Mouse (Mus musculus): ENCODE data around the gene Six3. TPM values are rescaled to one million over a fixed set of nuclear protein-coding genes. Genes with fewer than 3 reads are reported as not detected.

The Six3 gene
- polyA plus RNA-seq, 1 experiment from 2014 or later, result not detected

- Histone ChIP-seq H3K27ac (no peak overlapping the region), H3K4me3 (replicated peaks; ENCODE audit: low read depth, low read length) (no peak overlapping the region), H3K4me1 (replicated peaks; ENCODE audit: insufficient read depth, low read length) (no peaks in the 10 kb centered on the region), H3K36me3 (ENCODE audit: insufficient read depth, low read length) (no peaks in the 10 kb centered on the region), H3K4me2 (ENCODE audit: low read length) (no peak overlapping the region), H3K27me3 (ENCODE audit: insufficient read depth, low read length) (peaks cover 41% of the 10 kb centered on the region), H3K9me3 (replicated peaks; ENCODE audit: low read length) (no peaks in the 10 kb centered on the region), H3K9ac (ENCODE audit: low read depth, low read length) (no peak overlapping the region)
- no peak for ATAC-seq (replicated peaks; ENCODE audit: low FRiP score, low read depth)
- no peak for DNase-seq (ENCODE audit: low spot score)
- WGBS, result 56% methylated on average over 5 of the region's 5 CpGs
- TF ChIP-seq CTCF (IDR thresholded peaks at IDR 0.05; ENCODE audit: low read depth), result peak; percentile 37; the same call in 1 of the 2 replicates
Observed at GRCm38 (mm10) chr17:85631106-85631505, 17.7 kb downstream of the Six3 start.

GRCm38 (mm10) chr17:85633619-85634018 is 20.2 kb downstream of the Six3 start:
- H3K27me3 ChIP-seq (ENCODE audit: insufficient read depth, low read length), result peaks cover 16% of the 10 kb centered on the region
- no peaks in the 10 kb centered on the region for H3K4me1 ChIP-seq (replicated peaks; ENCODE audit: insufficient read depth, low read length)
- H3K4me2 ChIP-seq (ENCODE audit: low read length), result no peak overlapping the region
- no peak overlapping the region for H3K4me3 ChIP-seq (replicated peaks; ENCODE audit: low read depth, low read length)
- H3K9ac ChIP-seq (ENCODE audit: low read depth, low read length), result no peak overlapping the region
- H3K9me3 ChIP-seq (replicated peaks; ENCODE audit: low read length), result no peaks in the 10 kb centered on the region
- ATAC-seq (replicated peaks; ENCODE audit: low FRiP score, low read depth) (no peak), DNase-seq (ENCODE audit: low spot score) (peak; percentile 89)
- H3K36me3 ChIP-seq (ENCODE audit: insufficient read depth, low read length), result no peaks in the 10 kb centered on the region
- under 1% methylated on average over 13 of the region's 13 CpGs for WGBS
- peak; percentile 83 for TF ChIP-seq CTCF (IDR thresholded peaks at IDR 0.05; ENCODE audit: low read depth)
- H3K27ac ChIP-seq, result no peak overlapping the region

GRCm38 (mm10) chr17:85637876-85638275 is 24.5 kb downstream of the Six3 start:
- H3K36me3 ChIP-seq (ENCODE audit: insufficient read depth, low read length), result no peaks in the 10 kb centered on the region
- H3K27me3 ChIP-seq (ENCODE audit: insufficient read depth, low read length), result no peaks in the 10 kb centered on the region; the same call in 1 of the 2 replicates
- no peaks in the 10 kb centered on the region for H3K9me3 ChIP-seq (replicated peaks; ENCODE audit: low read length)
- no peak overlapping the region for H3K27ac ChIP-seq
- no peak overlapping the region for H3K4me3 ChIP-seq (replicated peaks; ENCODE audit: low read depth, low read length)
- no peak for TF ChIP-seq CTCF (IDR thresholded peaks at IDR 0.05; ENCODE audit: low read depth)
- ATAC-seq (replicated peaks; ENCODE audit: low FRiP score, low read depth) (no peak), DNase-seq (ENCODE audit: low spot score) (no peak)
- no peak overlapping the region for H3K4me2 ChIP-seq (ENCODE audit: low read length)
- H3K9ac ChIP-seq (ENCODE audit: low read depth, low read length), result no peak overlapping the region
- no peaks in the 10 kb centered on the region for H3K4me1 ChIP-seq (replicated peaks; ENCODE audit: insufficient read depth, low read length)
- WGBS, result 68% methylated on average over 5 of the region's 6 CpGs

- ATAC-seq (replicated peaks; ENCODE audit: low FRiP score, low read depth) (peak; percentile 22), DNase-seq (ENCODE audit: low spot score) (peak; percentile 38)
- WGBS, result 7% methylated on average over 11 of the region's 12 CpGs
- peak overlapping the region; percentile 59 for H3K4me2 ChIP-seq (ENCODE audit: low read length)
- no peak overlapping the region for H3K27ac ChIP-seq
- no peaks in the 10 kb centered on the region for H3K9me3 ChIP-seq (replicated peaks; ENCODE audit: low read length)
- no peak for TF ChIP-seq CTCF (IDR thresholded peaks at IDR 0.05; ENCODE audit: low read depth)
- H3K4me3 ChIP-seq (replicated peaks; ENCODE audit: low read depth, low read length), result peak overlapping the region; percentile 27
- no peak overlapping the region for H3K9ac ChIP-seq (ENCODE audit: low read depth, low read length)
- H3K4me1 ChIP-seq (replicated peaks; ENCODE audit: insufficient read depth, low read length), result no peaks in the 10 kb centered on the region; the same call in 1 of the 2 replicates
- H3K27me3 ChIP-seq (ENCODE audit: insufficient read depth, low read length), result peaks cover 17% of the 10 kb centered on the region
- H3K36me3 ChIP-seq (ENCODE audit: insufficient read depth, low read length), result no peaks in the 10 kb centered on the region
Observed at GRCm38 (mm10) chr17:85645312-85645711, 31.9 kb downstream of the Six3 start.

GRCm38 (mm10) chr17:85645718-85646665 is 32.6 kb downstream of the Six3 start:
- TF ChIP-seq CTCF (IDR thresholded peaks at IDR 0.05; ENCODE audit: low read depth), result peak; percentile 75
- WGBS, result 4% methylated on average over 36 of the region's 36 CpGs
- H3K9ac ChIP-seq (ENCODE audit: low read depth, low read length), result no peak overlapping the region
- H3K4me3 ChIP-seq (replicated peaks; ENCODE audit: low read depth, low read length), result peak overlapping the region; percentile 27
- ATAC-seq (replicated peaks; ENCODE audit: low FRiP score, low read depth) (peak; percentile 64), DNase-seq (ENCODE audit: low spot score) (peak; percentile 89)
- no peak overlapping the region for H3K27ac ChIP-seq
- H3K9me3 ChIP-seq (replicated peaks; ENCODE audit: low read length), result no peaks in the 10 kb centered on the region
- H3K4me1 ChIP-seq (replicated peaks; ENCODE audit: insufficient read depth, low read length), result no peaks in the 10 kb centered on the region; the same call in 1 of the 2 replicates
- H3K27me3 ChIP-seq (ENCODE audit: insufficient read depth, low read length), result peaks cover 17% of the 10 kb centered on the region
- peak overlapping the region; percentile 59 for H3K4me2 ChIP-seq (ENCODE audit: low read length)
- no peaks in the 10 kb centered on the region for H3K36me3 ChIP-seq (ENCODE audit: insufficient read depth, low read length)

- Histone ChIP-seq H3K4me1 (replicated peaks; ENCODE audit: insufficient read depth, low read length) (no peaks in the 10 kb centered on the region), H3K9me3 (replicated peaks; ENCODE audit: low read length) (no peaks in the 10 kb centered on the region), H3K4me3 (replicated peaks; ENCODE audit: low read depth, low read length) (no peak overlapping the region), H3K27me3 (ENCODE audit: insufficient read depth, low read length) (no peaks in the 10 kb centered on the region; the same call in 1 of the 2 replicates), H3K4me2 (ENCODE audit: low read length) (no peak overlapping the region), H3K27ac (no peak overlapping the region), H3K9ac (ENCODE audit: low read depth, low read length) (no peak overlapping the region), H3K36me3 (ENCODE audit: insufficient read depth, low read length) (no peaks in the 10 kb centered on the region)
- WGBS, result 75% methylated on average over 1 of the region's 1 CpGs
- ATAC-seq (replicated peaks; ENCODE audit: low FRiP score, low read depth) (no peak), DNase-seq (ENCODE audit: low spot score) (no peak)
- no peak for TF ChIP-seq CTCF (IDR thresholded peaks at IDR 0.05; ENCODE audit: low read depth)
Observed at GRCm38 (mm10) chr17:85660016-85660415, 46.6 kb downstream of the Six3 start.

Data from kidney, postnatal 0 days (tissue).